Mouse (Mus musculus): ENCODE data around the gene Olfr267.

The Olfr267 gene

DNA sequence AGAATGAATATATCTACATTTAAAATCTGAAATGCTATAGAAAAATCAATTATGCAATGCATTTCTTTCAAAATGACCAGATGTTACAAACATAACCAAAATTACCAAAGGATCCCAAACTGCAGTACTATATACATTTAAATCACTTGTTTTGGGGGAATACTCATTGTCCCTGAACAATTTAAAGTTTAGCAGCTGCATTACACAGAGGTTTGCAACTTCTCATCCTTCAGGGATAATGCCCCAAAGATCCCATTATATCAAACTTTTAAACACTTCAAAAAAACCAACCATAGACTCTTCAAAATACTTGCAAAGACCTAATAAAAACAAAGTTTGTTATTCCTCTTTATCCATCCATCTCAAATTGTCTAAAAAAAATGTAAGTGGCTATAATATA, at the start of gene Olfr267:
Gene Olfr267, minus strand, starts transcription at position 101 of the 400 bp plus-strand sequence.
- DNase-seq, result no peak

DNA sequence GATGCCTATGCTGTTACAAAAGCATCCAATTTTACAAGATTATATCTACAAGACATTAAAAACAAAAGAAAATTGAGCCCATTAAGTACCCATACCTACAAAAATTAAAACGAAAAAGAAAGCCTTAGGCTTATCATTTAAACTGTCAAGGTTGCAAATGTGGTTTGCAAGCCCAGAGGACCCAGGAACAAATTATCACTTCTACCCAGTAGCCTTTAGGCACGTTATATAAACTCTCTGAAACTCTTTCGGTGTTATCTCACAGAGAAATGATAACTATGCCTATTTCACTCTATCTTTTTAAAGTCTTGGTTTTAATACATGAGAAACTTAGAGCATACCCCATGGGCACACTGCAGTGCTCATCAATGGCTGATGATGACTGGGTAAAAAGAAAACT, 45.4 kb upstream of the Olfr267 start:
- no peak for DNase-seq

DNA sequence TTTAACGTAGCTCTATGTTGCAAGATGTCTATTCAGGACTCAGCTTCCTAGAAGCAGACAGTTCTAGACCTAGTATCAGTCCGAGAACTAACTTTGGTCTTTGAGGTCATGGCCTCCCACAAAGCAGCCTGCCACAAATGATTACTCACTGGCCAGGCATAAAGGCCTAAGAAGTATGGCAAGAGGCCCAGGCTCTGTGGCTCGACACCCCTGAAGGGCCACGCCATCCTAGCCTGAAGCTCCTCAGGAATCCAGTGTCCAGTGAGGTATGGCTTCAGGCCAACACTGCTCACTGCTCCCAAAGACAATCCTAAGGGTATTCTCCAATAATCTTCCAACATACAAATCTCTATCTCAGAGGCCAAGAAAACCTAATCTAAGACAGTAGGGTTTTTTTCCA, 38.4 kb upstream of the Olfr267 start:
- no peak for DNase-seq

DNA sequence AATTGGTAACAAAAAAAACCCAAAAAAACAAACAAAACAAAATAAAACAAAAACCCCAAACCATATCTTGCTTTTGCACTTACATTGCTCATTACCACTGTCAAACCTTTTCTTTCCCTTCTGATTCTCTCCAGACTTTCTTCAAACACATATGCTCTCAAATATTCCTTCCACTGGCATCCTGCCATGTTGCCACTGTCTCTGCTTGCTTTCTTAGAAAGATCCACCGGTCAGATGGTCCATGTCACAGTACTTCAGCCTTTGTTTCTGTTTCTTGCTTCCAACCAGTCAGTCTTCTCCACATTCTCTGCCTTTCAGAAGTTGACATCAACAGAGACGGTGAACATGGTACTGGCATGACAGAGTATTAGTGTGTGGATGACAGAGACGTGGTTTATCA, 857 bp downstream of the Olfr267 start:
- DNase-seq, result no peak

DNA sequence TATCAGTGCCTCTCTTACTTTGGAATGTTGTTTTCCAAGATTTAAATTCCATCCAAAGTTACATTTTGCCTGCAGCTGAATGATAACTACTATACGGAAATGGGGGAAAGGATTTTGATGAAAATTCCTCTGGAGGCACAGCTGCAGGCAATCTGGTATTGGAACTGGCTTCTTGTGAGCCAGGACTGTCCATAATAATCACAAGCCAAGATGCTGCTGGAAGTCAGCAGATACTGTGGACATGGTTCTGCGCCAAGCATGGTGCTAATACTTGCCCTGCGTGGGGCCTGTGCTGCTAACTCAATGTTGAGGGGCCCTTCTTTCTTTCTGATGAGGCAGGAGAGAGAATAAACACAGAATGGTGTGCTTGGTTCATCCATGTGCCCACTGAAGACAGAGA, 24.1 kb downstream of the Olfr267 start:
- no peak for DNase-seq

DNA sequence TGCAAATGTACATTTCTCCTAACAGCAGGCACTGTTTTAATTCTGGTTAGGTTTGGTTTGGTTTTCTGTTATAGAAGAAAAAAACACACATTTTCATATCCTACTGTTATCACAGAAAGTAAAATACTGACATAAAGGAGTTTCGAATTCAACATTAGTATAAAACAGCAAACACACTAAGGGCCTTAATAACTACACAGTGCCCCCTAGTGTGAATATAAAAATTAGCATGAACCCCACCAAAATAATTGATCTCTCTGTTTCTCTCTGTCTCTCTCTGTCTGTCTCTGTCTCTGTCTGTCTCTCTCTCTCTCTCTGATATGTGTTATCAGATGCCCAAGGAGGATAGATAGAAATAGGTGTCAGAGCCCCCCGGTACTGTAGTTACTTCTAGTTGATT, 38.0 kb downstream of the Olfr267 start:
- no peak for DNase-seq

DNA sequence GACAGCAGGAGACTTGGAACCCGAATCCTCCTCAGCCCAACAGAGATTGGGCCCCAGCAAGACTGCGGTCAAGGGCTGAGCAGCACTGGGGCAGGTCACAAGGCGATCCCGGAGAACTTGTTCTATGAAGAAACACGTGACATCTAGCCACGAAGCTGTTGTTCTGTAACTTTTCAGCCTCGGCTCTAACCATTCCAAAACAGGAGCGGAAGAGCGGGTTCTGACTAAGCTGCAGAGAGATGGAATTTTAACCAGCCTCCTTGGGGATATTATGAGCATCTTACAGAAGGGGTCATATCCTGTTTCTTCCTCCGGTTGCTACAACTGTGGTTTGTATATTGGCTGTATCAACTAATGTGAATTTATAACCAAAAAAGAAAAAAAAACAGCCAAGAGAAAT, 38.4 kb downstream of the Olfr267 start:
- no peak for DNase-seq

DNA sequence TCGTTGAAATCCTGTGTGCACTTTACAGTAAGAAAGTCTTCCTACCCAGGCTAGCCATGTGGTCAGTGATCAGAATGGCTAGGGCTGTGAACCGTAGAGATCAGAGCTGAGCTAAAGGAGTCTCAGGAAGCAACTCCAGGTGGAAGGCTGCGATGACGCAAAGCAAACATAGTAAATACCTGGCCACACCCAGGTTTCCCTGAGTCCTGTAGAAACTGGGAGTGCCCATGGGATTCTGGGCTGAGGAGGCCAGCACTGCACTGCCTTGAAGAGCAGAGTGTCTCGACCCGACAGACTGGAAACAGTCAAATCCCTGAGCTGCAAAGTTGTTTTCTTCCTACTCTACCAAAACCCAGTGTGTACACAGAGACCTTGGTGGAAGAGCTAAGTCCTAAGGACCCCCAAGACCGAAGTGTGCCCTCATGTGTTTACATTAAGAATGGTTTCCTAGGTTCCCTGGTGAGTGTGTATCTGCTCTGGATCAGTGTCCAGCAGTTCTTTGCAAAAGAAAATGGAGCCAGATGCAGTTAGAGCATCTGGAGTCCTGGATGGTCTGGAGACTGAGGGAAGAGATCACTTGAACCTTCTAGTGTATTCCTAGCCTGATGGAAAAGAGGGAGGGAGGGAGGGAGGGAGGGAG, 41.8 kb downstream of the Olfr267 start:
- DNase-seq, result no peak

DNA sequence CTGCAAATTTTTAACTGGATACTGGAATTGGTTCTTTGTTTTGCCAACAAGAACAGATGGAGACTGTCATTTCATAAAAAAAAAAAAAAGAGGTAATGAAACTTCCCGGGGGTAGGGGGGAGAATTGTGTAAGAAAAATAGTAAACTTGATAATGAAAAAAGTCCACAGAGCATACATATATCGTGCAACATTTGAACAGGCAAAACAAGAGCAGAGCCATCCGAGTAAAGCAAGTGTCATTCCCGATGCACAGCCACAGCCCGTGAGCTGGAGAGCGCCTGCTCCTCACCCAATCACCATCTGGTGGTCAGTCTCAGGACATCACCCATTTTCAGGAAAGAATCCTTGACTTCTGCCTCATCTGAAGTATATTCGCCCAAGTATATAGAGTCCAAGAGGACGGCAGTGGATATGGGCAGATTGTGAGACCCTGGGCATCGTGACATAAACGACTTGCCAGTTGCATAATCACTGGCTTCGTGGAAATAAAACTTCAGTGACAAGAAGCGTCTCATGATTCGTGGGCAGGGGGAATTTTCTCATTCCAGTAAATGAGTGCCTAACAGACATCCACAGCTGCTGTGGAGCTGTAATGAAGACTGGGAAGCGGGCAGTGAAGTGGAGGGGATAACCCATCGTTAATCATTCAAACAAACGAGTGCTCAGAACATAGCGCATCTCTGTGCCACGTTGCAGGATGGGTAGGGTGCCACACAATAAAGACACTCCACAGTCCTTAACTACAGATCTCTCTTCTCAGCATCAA, 50.5 kb downstream of the Olfr267 start:
- no peak for DNase-seq

All from liver (tissue).